Mouse (Mus musculus): ENCODE results near the gene Zic5. TPM values are rescaled to one million over a fixed set of nuclear protein-coding genes. Genes with fewer than 3 reads are reported as not detected.
"Not testable (repeated sequence)": the region's sequence is repeated elsewhere in the genome, so short reads cannot be mapped to it uniquely, and the experiment has no call there.

Gene Zic5
- total RNA-seq, 1 experiment from 2014 or later = not detected

- DNase-seq = peak; percentile 59
Measured at GRCm38 (mm10) chr14:122463734-122464341, 1.6 kb downstream of the Zic5 start.

GRCm38 (mm10) chr14:122463080-122463691 lies 2.3 kb downstream of the Zic5 start:
- no peak for DNase-seq

- DNase-seq = no peak
Measured at GRCm38 (mm10) chr14:122462689-122463079, 2.8 kb downstream of the Zic5 start.

DNA sequence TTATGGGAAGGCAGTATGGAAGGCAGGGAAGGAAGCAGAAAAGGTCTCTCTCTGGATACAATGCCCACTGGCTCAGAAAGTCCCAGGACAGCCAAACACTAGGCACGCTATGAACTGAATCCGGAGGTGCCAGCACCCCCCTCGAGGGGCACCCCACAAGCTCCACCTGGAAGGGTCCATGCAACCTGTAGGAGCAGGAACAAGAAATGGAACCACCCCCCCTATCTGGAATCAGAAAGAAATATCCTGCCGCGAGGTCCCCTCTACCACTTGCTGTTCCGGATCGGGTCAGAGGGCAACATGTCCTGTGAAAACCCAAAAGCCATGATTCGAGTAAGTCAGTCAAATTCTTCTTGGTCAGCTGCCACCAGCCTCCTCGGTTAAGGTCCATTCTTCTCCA lies 3.5 kb downstream of the Zic5 start:
- DNase-seq = no peak

DNA sequence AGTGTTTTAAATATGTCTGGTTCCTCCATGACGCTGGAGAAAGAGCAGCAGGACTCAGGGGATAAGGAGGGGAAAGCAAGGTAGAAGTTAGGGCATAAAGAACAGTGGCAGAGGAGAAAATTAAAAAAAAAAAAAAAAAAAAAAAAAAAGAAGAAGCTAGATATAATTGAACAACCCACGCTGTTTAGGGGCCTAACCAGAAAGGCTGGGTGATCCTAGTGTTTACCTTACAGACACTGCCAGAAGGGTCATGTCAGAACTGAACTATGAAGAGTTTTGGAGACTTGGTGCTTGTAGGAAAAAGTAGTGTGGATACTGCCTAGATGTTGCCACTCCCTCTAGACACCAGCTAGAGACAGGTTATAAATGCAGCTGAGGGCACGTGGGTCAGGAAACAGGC lies 4.0 kb downstream of the Zic5 start:
- DNase-seq = no peak

GRCm38 (mm10) chr14:122460226-122460625 lies 5.3 kb downstream of the Zic5 start:
- DNase-seq = no peak

GRCm38 (mm10) chr14:122459776-122460175 lies 5.7 kb downstream of the Zic5 start:
- no peak for DNase-seq

GRCm38 (mm10) chr14:122459332-122459731 lies 6.1 kb downstream of the Zic5 start:
- not testable (repeated sequence) for DNase-seq

DNA sequence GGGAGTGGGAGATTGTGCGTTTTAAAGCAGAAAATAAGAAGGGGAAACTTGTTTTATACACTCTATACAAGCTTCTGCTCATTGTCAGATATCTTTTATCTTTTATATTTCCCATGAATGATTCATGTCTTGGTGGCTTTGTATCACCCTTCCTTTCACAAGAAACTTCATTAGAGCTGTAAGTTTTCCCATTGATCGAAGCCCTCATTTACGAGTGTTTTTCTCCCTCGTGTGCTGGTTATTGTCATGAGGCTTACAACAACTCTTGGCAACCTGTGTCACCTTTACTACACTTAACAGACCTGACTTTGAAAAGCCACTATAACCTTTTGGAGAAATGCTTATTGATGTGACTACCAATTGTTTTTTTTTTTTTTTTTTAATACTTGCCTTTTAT lies 9.9 kb downstream of the Zic5 start:
- no peak for DNase-seq

- no peak for DNase-seq
Measured at GRCm38 (mm10) chr14:122454901-122455561, 10.4 kb downstream of the Zic5 start.

DNA sequence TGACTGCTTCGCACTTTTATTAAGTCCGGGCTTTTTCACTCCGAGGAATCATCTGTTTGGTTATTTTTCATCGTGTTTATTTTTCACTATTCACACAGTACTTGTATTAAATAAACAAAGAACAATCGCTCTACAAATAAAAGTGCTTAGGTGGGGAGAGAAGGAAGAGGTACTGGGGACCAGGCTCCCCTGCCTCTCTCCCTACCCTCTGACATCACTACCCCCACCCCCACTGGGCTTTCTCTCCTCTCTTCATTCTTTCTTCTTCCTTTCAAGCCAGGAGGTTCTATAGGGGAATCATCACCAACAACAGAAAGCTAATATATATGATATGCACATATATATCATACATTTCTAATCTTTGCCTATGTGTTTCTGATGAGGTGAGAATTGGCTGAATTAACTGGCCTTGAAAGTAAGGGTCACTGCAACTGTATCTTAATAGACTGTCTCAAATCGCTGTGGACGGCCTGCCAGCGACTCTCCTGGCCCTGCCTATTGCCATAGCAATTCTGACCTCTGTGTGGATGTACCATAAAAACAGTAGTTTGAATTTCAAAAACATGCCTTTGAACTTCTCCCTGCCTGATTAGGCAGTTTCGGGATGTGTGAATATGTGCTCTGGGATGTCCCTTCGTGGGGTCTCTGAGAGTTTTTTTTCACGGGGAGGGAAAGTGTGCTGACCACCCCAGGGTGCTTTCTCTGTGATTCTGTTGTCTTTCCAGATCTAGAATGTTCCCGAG lies 11.3 kb downstream of the Zic5 start:
- DNase-seq = no peak

- DNase-seq = no peak
Measured at GRCm38 (mm10) chr14:122453388-122453995, 12.0 kb downstream of the Zic5 start.

- DNase-seq = no peak
Measured at GRCm38 (mm10) chr14:122452701-122453387, 12.6 kb downstream of the Zic5 start.

GRCm38 (mm10) chr14:122451551-122452145 lies 13.8 kb downstream of the Zic5 start:
- DNase-seq = no peak

GRCm38 (mm10) chr14:122450496-122451382 lies 14.7 kb downstream of the Zic5 start, which contains the start of gene Gm5089:
TSS of gene Gm5089 (minus strand) at chr14:122451115.
- DNase-seq = peak; percentile 47

- no peak for DNase-seq
Measured at GRCm38 (mm10) chr14:122449601-122450495, 15.6 kb downstream of the Zic5 start.

DNA sequence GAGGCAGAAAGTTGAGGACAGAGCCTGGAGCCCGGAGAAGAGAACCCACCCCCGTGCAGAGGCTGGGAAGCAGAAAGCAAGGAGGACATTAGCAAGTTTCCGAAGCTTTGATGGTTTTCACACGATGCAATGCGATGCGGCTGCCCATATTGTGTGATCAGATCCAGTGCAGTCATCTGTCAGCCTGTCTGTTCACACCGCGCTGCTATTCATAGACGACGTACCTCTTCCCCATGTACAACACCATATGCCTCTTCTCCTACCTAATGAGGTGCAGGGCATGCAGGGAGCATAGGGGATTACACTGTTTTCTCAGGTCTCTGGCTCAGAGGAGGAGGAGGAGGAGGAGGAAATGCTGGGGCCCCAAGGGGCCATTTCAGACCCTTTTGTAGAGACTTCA lies 28.6 kb downstream of the Zic5 start:
- no peak for DNase-seq

- no peak for DNase-seq
Measured at GRCm38 (mm10) chr14:122434039-122434438, 31.4 kb downstream of the Zic5 start.

DNA sequence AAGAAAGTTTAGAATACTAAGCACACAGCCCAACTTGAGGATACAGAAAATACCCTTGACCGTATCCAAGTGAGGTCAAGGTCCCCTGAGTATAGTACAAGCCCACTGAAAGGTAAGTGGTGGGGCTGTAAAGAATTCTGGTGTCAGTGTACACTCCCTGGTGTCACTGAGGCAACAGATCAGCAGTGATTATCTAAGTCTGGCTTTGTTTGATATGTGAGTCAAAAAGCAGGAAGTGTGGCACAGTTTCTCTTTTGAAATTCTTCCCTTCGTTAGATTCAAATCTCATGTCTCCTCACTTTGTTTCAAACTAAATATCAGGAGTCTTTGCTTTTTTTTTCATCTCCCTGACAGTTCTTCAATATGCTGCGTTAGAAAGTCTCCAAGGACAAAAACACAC lies 32.9 kb downstream of the Zic5 start:
- no peak for DNase-seq
